Mouse (Mus musculus) gonadal fat pad, adult 2 months (tissue): ENCODE measurements around the gene Dhrs1. TPM values are rescaled to one million over a fixed set of nuclear protein-coding genes. Genes with fewer than 3 reads are reported as not detected.
A peak's percentile ranks its signal among the peaks of the same experiment; 100 is the strongest.

Experiments
- DNase-seq: peaks from one replicate; pipeline ENCODE4 v3.0.0-alpha.2; 2012; ENCODE audit warnings: low read depth
- polyA plus RNA-seq: library from polyadenylated mRNA; depleted of rRNA; stranded (reverse); fragments of >200 nt; gene quantifications from 2 replicates; pipeline ENCODE4 v1.2.3, GENCODE M21; 2012; rRNA removed

The Dhrs1 gene
- 92.5 and 99.0 TPM in 2 replicates for polyA plus RNA-seq

- no peak for DNase-seq
These were observed at the start of gene Dhrs1, which contains the start of gene Nop9 for GRCm38 (mm10) chr14:55745180-55745860. Gene Dhrs1, minus strand, starts transcription at chr14:55745690. Gene Nop9, plus strand, starts transcription at chr14:55745693.

DNA sequence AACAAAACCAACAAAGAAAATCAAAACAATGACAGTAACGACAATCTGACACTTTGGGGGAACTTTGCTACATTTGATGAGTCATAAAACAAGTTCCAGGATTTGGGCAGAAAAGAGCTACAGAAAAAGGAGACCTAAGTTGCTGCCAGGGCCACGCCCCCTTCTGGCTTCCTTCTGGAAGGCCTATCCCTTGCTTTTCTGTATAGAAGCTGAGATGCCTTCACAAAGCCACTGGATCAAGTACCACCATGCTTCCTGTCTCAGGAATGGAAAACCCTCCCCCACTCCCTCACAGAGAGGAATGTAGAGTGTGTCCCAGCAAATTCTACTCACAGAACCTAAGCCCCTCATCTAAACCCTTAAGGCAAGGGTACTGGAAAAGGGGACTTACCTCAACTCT lies 48.5 kb upstream of the Dhrs1 start:
- no peak for DNase-seq

- DNase-seq: no peak
These were observed 48.0 kb upstream of the Dhrs1 start for GRCm38 (mm10) chr14:55793461-55793860.

DNA sequence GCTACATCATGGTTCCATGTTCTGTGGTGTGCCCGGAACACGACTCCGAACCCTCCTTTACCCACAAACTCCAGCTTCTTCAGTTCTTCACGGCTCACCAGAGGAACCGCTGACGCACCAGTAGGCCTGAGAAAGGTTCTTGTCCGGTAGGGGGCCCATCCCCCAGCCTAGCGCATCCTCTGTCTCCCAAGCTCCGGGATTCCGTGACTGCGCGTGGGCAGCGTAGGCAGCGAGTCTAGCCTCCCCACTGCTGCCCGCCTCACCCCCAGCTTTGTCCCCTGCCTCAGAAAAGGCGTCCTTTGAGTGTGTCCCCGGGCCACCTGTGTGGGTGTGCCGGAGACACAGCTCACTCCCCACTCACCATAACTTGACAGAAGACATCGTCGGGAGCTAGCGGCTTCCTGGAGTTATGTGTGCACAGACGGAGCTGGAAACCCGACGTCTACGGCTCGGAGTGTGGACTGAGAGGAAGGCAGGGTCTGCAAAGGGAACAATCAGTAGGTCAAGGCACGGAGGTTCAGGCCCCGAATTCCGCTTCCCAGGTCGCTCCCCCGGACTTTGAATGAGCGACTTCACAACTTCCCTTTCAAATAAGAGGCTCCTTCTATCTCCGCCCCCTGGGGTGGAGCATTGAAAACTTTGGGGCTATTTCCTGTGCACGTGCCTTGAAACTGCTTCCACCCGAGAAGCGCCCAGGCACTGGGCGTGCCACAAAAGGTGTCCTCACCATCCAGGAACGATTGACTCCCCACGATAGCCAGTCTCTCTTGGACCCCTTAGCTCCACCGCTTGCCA lies 43.0 kb upstream of the Dhrs1 start, which contains the start of gene Ripk3:
TSS of gene Ripk3 (minus strand) at position 610 of the 795 bp plus-strand sequence.
- no peak for DNase-seq

DNA sequence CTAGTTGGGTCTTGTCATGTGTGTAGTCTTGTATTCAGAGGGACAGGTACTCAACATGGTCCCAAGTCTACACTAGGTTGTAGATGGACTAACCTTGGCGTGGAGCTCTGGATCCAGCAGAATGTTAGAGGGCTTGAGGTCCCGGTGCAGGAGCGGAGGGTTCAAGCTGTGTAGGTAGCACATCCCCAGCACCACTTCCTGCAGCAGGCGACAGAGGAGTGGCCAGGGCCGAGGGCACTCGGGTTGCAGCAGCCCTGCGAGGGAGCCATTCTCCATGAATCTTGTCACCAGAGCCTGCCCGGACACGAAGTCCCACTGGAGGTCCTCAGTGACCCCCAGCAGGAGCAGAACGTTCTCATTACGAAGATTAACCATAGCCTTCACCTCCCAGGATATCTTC lies 42.2 kb upstream of the Dhrs1 start:
- DNase-seq: no peak

DNA sequence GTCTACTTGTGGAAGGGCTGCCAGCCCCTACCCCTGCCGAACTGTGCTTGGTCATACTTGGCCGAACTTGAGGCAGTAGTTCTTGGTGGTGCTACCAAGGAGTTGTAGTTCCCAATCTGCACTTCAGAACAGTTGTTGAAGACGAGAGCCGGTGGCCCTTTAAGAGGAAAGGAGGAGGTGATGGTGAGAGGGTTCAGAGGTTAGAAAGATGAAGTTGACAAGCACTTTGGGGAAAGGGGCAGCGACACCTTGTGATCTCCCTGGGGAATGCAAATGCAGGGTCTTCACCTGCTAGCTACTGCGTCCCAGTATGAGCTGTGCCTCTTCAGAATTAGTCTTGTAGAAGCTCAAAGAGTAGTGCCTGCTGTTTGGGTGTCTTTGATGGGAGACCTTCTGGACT lies 39.7 kb upstream of the Dhrs1 start:
- DNase-seq: no peak

DNA sequence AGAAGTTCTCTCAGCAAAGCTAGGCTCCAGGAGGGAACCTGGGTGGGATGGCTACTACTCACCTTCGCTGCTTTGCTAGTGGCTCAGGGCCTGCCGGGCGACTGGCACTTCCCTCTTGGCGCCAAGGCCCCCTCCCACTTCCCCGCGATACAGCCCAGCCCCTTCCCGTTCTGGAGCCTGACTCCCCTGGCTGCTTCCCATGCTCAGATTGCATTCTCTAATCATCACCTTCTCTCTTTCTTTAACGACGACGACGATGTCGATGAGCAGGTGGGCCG lies 38.4 kb upstream of the Dhrs1 start, which contains the start of gene Adcy4:
TSS of gene Adcy4 (minus strand) at position 138 of the 278 bp plus-strand sequence.
- no peak for DNase-seq

- DNase-seq: no peak
These were observed 37.9 kb upstream of the Dhrs1 start for GRCm38 (mm10) chr14:55783171-55783957.

- DNase-seq: no peak
These were observed 37.0 kb upstream of the Dhrs1 start for GRCm38 (mm10) chr14:55782361-55782960.

DNA sequence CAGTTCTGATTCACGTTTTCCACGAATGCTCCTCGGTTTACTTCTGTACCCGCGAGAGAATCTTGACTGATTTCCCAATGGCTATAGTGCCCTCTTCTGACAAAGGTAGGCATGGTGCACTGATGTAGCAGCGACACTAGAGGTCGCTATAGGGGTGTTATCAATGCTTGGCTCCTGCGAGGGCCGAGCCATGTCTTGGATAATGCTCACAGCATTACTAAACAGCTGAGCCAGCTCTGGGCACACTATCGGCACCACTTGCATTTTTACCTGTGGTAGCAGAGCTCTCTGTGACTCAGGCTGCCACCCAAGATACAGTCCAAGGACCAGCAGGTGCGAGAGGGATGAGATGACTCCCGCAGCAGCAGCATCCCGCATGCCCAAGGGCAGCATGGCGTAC lies 35.8 kb upstream of the Dhrs1 start:
- DNase-seq: no peak

DNA sequence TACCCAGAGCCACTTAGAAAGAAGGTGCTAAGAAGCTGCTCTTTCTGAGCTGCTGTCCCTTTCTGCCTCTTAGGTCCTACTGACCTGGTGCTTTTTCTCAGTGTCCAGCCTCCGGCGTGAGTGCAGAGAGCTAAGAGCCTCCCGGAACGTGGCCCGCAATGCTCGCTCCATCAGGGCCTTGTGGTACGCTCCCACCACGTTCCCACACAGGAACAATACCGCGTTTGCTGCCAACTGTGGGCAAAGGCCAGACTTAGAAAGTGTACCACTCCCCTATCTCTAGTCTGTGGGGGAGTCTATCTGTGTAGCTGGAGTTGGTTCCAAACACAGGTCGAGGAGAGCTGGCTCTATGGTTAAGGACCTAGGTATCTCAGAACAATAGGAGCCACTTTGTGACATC lies 35.2 kb upstream of the Dhrs1 start:
- no peak for DNase-seq

DNA sequence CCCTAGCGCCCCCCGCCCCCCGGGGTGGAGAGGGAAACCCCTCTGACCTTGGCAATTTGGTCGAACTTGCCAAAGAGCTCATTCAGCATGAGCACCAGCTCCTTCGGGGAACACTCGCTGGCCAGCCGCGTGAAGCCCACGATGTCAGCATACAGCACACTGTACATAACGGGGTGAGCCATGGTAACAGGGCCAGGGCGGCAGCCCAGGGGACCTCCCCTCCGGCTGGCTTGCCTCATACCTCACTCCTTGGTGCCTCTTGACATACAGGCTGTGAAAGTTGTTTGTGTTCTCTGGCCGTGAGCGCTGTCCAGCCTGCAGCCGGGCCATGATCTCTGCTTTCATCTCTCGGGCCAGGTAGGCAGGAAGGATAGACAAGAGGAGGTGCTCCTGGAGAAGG lies 34.2 kb upstream of the Dhrs1 start:
- DNase-seq: no peak

DNA sequence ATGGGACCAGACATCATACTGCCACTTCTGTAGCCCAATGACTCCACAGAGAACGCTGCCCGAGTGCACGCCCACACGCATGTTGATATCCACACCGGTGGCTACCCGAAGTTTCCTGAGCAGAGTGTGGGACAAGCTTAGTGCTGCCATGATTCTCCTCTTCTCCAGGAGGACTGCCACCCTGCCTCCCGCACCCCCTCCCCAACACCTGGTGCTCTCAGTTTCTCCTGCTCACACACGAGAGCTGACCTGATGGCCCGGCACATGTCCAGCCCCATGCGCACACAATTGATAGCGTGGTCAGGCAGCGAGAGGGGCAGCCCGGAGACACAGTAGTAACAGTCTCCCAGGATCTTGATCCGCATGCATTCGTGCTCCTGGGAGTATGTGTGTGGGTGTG lies 33.2 kb upstream of the Dhrs1 start:
- no peak for DNase-seq

DNA sequence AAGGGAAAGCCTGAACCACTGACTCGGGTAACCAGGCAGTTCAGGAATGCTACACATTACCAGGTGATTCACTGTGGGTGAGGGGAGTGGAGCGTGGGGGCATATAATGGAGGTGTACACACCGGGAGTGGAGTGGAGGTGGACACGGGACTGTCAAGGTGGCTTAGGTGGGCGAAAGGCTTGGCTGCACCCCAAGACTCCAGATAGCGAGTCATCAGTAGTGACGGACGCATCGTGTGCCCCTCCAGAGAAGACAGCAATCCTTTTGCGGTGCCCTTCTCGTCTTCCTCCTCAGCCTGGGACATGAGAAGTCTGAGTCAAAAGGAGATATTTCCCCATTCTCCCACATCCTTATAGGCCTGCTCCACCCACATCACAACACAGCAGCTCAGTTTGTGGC lies 32.3 kb upstream of the Dhrs1 start:
- DNase-seq: no peak

GRCm38 (mm10) chr14:55777176-55777575 lies 31.7 kb upstream of the Dhrs1 start:
- DNase-seq: no peak

- no peak for DNase-seq
These were observed 31.2 kb upstream of the Dhrs1 start for GRCm38 (mm10) chr14:55776711-55777110.

DNA sequence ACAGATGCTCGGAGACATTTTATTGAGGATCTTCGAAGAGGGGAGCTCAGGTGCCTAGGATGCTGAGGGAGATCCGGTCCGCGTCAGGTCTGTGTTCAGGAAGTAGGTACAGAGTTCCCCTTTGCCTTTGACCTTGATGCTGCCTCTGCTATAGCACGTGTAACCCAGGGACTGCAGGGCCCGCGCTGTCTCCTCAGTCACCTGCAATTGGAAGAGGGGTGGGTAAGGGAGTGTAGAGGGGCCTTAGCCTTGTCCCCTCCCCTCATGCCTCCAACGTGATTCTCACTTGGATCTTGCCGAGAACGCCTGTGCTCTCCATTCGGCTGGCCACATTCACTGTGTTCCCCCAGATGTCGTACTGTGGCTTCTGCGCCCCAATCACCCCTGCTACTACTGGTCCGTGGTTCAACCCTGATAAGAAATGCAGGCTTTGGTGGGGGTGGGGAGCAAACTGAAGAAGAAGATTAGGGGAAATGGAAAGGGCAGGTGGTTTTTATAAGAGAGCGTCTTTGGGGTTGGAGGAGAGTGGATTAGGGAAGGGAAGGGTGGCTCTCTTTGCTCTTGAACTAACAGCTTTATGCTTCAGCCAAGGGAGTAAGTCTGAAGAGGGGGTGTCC lies 23.7 kb upstream of the Dhrs1 start:
- DNase-seq: no peak

DNA sequence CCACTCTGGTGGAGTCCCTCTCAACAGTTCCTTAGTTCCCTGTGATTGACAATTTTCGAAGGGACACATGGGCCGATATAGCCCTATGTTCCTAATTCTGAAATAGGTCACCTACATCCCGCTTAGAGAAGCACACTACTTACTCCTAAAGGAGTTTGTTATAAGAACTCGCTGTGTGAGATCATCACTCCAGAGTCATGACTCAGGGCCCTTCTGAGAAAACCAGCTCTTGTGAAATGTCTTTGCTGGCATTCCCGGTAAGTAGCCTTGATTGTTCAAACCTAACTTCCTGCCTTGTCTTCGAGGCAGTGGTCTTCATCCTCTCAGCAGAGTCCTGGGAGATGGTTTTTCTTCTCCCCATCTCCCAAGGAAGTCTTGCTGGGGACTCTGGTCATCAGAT lies 23.1 kb upstream of the Dhrs1 start:
- DNase-seq: no peak

DNA sequence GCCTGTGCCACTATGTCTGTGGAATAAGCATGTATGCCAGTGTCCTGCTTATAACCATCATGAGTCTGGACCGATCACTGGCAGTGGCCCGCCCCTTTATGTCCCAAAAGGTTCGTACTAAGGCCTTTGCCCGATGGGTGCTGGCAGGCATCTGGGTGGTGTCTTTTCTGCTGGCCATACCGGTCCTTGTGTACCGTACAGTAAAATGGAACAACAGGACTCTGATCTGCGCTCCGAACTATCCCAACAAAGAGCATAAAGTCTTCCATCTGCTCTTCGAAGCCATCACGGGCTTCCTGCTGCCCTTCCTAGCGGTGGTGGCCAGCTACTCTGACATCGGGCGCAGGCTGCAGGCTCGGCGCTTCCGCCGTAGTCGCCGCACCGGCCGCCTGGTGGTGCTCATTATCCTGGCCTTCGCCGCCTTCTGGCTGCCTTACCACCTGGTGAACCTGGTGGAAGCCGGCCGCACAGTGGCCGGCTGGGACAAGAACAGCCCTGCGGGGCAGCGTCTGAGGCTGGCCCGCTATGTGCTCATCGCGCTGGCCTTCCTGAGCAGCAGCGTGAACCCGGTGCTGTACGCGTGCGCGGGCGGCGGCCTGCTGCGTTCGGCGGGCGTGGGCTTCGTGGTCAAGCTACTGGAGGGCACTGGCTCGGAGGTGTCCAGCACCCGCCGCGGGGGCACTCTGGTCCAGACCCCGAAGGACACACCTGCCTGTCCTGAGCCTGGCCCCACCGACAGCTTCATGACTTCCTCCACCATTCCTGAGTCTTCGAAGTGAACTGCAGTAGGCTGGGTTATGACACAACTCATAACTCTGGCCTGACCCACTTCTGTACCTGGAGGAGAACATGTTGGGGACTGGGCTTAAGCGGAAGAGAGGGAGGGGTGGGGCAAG lies 22.3 kb upstream of the Dhrs1 start:
- DNase-seq: no peak

DNA sequence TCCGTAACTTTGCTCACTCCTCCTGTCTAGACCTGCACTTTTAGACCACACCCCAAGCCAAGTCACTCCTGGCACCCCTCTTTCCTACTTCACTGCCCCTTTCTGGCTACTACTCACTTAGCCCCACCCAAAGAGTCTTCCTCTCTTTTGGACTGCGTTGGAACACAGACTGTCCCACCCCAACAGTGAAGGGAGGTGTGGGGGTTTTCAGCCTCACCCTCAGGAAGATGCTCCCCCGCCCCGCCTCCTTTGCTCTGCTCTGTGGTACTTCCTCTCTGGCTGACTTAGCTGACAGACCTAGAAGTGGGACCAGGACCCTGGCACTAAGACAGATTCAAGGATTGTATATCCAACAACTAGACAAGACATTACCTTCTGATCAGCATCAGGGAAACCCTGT lies 20.2 kb upstream of the Dhrs1 start, which contains the start of gene Ltb4r1:
TSS of gene Ltb4r1 (plus strand) at position 267 of the 400 bp plus-strand sequence.
- no peak for DNase-seq

DNA sequence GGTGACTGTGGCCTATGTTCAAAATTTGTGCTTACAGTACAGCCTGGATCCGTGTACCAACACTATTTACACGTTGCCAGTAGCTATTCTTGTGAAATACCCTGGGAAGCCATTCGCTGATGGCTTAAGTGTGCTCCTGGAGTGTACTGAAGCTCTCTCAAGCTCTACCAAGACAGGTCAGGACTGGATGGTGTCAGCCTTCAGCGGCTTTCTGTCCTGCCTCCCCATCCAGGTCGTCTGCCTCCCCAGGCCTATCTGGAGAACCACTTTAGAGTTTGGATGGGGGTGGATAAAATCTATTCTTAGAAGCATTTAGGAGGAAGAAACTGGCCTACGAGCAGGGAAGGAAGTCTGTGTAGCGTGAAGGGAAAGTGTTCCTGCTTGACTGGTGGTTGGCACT lies 17.7 kb upstream of the Dhrs1 start:
- peak; percentile 74 for DNase-seq
